Mouse (Mus musculus) lung, postnatal 0 days (tissue): ENCODE measurements at regions not wholly inside any gene's neighbourhood (a gene's known extent, or its start where the extent isn't known, plus 50 kb on each side); places are given as distances from the start of the nearest gene placed in this dataset.

Experiments
- CTCF ChIP-seq: IDR thresholded peaks from 2 replicates; pipeline ENCODE4 v1.5.1; 2016; ENCODE audit warnings: antibody characterized with exemption, mild to moderate bottlenecking
- EP300 ChIP-seq: IDR thresholded peaks from 2 replicates; pipeline ENCODE4 v1.6.1; 2016; ENCODE audit warnings: antibody characterized with exemption, mild to moderate bottlenecking, control low read depth

- TF ChIP-seq CTCF (no peak), EP300 (no peak)
Measured at GRCm38 (mm10) chr6:24238054-24238453, 70.2 kb upstream of the Slc13a1 start.
